Mouse (Mus musculus) layer of hippocampus, adult 9-11 months (tissue): ENCODE results near the gene Oxa1l.
"Not testable (repeated sequence)": the region's sequence is repeated elsewhere in the genome, so short reads cannot be mapped to it uniquely, and the experiment has no call there.

Source experiments
- DNase-seq: peaks from one replicate; pipeline ENCODE4 v3.0.0; 2022

The Oxa1l gene

DNA sequence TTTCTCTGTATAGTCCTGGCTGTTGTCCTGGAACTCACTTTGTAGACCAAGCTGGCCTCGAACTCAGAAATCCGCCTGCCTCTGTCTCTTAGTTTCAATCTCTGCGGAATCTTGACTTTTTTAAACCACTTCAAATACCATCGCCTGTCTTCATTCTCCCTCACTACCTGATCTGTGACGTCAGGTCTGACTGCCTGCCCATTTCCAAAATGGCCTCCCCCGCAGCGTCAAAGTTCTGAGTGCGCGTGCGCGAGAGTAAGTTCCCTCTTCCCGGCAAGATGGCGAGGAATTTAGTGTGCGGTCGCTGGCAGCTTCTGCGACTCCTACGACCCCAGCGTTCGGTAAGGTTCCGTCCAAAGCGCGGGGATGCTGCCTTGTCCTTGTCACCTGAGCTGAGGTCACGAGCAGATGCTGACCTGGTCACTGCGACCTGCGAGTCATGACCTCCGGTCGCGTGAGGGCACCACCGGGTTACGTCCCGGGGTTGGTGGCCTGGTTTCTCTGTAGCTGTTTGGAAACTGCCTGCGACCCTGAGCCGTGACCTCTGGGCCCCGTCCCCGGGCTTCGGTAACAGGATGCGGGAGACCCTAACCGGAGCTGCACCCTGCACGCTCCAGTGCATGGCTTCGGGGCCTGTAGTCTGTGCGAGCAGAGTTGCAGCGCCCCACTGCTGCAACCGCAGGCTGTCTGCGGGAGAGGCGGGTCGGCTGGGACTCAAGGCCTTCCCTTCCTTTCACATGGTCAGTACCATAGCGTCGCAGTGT lies at the start of gene Oxa1l:
Gene Oxa1l (plus strand): TSS at position 258 of the 764 bp plus-strand sequence.
- DNase-seq = peak; percentile 94

DNA sequence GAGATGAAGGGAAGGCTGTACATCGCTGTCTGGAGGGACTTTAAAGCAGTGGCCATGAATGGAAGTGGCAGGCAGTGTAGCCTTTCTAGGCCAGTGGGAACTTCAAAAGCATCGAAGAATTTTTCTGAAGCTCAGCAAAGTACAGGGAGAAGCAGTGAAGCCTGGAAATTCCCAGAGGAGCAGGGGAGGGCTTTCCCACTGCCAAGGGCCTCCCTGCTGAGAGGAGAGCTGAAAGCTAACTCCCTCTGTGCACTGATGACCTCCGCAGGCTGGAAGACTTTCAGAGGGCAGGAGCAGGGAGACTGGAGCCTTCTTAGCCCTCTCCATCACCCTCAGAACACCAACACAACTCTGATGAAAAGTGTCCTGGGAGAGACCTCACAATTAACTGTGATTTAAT lies 48.9 kb upstream of the Oxa1l start:
- no peak for DNase-seq

GRCm38 (mm10) chr14:54321556-54322376 lies 38.9 kb upstream of the Oxa1l start:
- DNase-seq = no peak

DNA sequence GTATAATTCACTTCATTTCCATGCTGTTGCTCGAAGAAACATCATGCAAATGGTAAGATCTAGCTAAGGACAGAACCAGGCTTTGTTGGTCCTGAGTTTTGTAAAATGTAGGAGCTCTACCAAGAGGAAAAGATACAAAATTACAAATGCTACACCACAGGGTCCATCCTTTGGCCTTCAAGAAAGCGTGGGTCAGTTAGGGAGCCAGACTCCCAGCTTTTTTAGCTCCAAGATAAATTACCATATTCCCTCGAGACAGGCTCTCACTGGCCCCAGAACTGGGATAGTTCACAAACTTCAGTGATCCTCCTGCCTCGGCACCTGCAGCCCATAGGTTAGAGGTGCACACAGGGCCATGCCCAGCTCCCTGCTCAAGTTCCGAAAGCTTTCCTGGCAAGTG lies 36.1 kb upstream of the Oxa1l start:
- no peak for DNase-seq

DNA sequence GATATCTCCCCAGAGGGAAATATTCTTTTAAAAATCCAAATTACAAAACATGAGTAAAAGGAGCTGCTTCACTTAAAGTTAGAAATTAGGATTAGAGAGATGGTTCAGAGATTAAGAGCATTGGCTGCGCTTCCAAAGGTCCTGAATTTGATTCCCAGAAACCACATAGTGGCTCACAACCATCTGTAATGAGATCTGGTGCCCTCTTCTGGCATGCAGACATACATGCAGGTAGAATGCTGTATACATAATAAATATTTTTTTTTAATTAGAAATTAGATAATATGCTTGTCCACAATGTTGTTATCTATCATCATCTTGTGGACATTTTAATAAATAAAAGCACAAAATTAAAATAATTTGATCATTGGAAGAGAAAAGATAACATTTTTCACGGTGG lies 32.1 kb upstream of the Oxa1l start:
- DNase-seq = no peak

- no peak for DNase-seq
Observed at GRCm38 (mm10) chr14:54329201-54329600, 31.4 kb upstream of the Oxa1l start.

GRCm38 (mm10) chr14:54331178-54331577 lies 29.5 kb upstream of the Oxa1l start:
- no peak for DNase-seq

- no peak for DNase-seq
Observed at GRCm38 (mm10) chr14:54332176-54333074, 28.2 kb upstream of the Oxa1l start.

- no peak for DNase-seq
Observed at GRCm38 (mm10) chr14:54333452-54334189, 27.0 kb upstream of the Oxa1l start.

DNA sequence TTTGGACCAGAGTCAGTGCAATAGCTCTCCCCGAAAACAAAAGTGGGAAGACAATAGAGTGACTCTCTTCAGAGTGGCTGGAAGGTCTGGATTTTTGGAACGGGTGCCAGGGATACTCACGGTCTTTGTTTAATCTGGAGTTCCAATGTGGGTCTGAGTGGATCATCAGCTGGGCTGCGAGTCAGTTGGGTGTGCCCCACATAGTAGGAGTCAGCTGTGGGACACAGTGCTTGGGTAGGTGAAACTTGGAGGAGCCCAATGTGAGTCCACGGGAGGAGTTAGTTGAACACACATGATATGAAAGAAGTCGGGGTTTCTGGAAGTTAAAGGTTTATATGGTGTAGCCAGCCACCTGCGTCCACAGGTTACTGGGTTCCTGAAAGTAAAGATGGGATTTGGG lies 19.8 kb upstream of the Oxa1l start:
- no peak for DNase-seq

GRCm38 (mm10) chr14:54341807-54342206 lies 18.8 kb upstream of the Oxa1l start:
- DNase-seq = not testable (repeated sequence)

DNA sequence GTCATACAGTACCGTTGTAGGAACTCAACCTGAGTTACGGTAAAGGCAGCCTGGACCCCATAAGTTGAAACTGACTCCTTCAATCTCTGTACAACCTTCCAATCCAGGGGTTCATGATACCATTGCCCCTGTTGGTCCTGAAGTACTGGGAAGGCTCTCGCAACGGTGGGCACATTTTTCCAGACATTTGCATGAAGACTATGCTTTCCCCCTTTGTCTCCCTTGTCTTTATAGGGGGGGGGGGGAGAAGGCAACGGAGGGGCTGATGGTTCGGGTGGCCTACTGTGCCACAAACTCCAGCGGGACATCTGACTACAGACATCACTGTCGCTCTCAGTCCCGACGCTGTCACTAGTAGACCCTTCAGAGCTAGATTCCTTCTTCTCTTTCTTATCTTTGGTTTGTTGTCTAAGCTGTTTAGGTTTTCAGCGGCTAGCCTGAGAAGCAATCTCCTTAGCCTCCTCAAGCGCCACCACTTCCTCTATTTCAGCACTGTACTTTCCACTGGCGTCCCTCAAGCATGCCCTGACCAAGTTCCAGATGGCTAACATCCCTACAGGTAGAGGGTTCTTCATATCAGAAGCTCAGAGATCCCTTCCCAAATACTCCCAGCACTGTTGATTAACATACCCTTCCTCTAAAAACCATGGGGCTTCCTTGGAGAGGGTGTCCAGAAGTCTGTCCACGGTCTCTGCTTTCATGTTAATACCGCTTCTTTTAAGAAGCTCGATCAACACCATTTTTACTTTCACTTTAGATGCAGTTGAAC lies 9.7 kb upstream of the Oxa1l start:
- not testable (repeated sequence) for DNase-seq

GRCm38 (mm10) chr14:54352314-54352713 lies 8.3 kb upstream of the Oxa1l start:
- no peak for DNase-seq

DNA sequence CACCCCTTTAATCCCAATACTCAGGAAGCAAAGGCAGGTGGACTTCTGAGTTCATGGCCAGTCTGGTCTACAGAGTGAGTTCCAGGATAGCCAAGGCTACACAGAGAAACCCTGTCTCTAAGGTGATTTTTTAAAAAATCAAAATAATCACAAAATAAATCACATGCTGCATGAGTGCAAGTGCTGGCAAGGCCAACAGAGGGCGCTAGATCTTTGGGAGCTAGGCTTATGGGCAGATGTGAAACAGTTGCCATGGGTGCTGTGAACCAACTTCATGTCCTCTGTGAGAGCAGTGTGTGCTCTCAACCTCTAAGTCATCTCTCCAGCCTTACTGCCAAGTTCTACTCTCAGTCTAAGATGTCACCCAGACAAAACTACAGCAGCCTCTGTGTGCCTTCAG lies 6.2 kb upstream of the Oxa1l start:
- no peak for DNase-seq

- DNase-seq = no peak
Observed at GRCm38 (mm10) chr14:54363156-54363555, 2.5 kb downstream of the Oxa1l start.

GRCm38 (mm10) chr14:54365026-54365645 lies 4.5 kb downstream of the Oxa1l start:
- DNase-seq = no peak

GRCm38 (mm10) chr14:54366581-54366980 lies 5.9 kb downstream of the Oxa1l start:
- no peak for DNase-seq

GRCm38 (mm10) chr14:54367429-54368060 lies 6.9 kb downstream of the Oxa1l start:
- DNase-seq = no peak

DNA sequence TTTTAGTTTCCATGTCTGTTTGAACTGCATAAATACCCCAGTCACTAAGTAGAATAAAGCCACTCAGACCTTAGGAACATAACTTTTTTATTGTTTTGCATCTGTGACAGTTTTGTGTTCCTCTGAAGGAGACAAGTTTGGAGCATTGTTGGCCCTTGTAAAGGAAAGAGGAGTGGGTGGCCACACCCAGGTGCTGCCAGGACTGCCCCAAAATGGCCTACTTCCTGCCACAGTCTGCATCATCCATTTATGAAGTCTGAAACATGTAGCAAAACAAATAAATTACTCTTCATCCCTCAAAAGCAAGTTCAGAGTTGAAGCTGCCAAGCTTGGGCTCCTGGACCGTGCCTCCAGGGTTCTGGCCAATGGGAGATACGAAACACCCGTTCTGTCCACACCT lies 8.7 kb downstream of the Oxa1l start:
- no peak for DNase-seq

DNA sequence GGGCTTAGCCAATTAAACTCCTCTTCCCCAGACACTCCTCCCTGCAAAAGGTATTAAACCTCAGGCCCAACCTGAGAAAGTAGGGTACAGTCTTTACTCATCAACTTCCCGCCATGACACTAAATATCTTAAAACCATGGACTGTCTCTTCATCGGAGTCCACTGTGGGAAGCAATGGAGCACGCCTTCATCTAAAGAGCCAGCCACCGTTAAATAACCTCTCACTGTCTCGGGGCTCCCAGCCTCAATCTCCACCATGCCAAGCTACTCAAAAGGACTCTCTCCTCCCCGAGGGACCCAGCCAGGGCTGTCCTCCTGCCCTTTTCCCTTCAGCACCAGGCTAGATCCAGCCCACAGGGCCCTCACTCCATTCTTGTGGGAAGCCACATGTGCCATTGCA lies 10.0 kb downstream of the Oxa1l start:
- DNase-seq = no peak

- DNase-seq = no peak
Observed at GRCm38 (mm10) chr14:54371460-54371859, 10.8 kb downstream of the Oxa1l start.
